Mouse (Mus musculus): ENCODE measurements around the gene Gm3269. TPM values are rescaled to one million over a fixed set of nuclear protein-coding genes. Genes with fewer than 3 reads are reported as not detected.

Gene Gm3269
- not detected for total RNA-seq (2023)

DNA sequence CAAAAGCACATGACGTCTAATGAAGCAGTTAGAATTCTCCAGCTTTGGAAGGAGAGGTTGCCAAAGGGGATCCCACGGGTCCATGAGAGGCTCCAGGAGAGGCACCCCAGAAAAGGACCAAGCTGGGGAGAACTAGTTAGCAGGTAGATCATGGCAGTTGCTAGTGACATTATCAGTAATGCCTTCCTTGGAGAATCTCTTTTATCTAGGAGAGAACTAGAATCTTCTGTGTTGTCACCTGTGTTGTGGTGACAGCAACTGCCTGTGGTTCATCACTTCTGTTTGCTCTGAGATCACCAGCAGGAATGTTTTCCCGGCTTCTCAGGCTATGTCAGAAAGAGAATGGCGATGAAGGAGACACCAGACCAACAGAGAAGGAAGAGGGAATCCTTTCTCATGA, at the start of gene Gm3269:
Gene Gm3269, plus strand, starts transcription at position 301 of the 400 bp plus-strand sequence.

GRCm38 (mm10) chr14:4855299-4855980, 17.5 kb downstream of the Gm3269 start, which contains the start of gene Gm3264:
TSS of gene Gm3264 (plus strand) at chr14:4855576.

DNA sequence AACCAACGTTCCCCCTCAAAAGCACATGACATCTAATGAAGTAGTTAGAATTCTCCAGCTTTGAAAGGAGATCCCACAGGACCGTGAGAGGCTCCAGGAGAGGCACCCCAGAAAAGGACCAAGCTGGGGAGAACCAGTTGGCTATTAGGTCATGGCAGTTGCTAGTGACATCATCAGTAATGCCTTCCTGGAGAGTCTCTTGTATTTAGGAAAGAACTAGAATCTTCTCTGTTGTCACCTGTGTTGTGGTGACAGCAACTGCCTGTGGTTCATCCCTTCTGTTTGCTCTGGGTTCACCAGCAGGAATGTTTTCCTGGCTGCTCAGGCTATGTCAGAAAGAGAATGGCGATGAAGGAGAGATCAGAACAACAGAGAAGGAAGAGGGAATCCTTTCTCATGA, 54.2 kb downstream of the Gm3269 start, which contains the start of gene Gm3278:
Gene Gm3278, plus strand, starts transcription at position 301 of the 400 bp plus-strand sequence.

Other genes starting within 250 kb of the Gm3269 start
- not detected for gene Gm8159, start 205.8 kb upstream of the Gm3269 start, total RNA-seq (2023)
- not detected for gene Gm3239, start 173.9 kb upstream of the Gm3269 start, total RNA-seq (2023)
- gene Gm7876, start 128.9 kb upstream of the Gm3269 start, total RNA-seq (2023), result not detected
- not detected for gene Gm3252, start 111.3 kb upstream of the Gm3269 start, total RNA-seq (2023)
- gene Gm9602, start 61.8 kb upstream of the Gm3269 start, total RNA-seq (2023), result not detected
- not detected for gene Gm3264, start 17.5 kb downstream of the Gm3269 start, total RNA-seq (2023)
- gene Gm3278, start 54.3 kb downstream of the Gm3269 start, total RNA-seq (2023), result not detected
- not detected for gene Gm8297, start 145.8 kb downstream of the Gm3269 start, total RNA-seq (2023)
- not detected for gene Gm3298, start 177.8 kb downstream of the Gm3269 start, total RNA-seq (2023)
- gene 4930555G01Rik, start 212.5 kb downstream of the Gm3269 start, total RNA-seq (2023), result not detected
- not detected for gene Gm8281, start 232.9 kb downstream of the Gm3269 start, total RNA-seq (2023)